Mouse (Mus musculus) kidney, embryonic 16.5 days (tissue): Measurements from ENCODE around the gene Kctd18. TPM values are rescaled to one million over a fixed set of nuclear protein-coding genes. Genes with fewer than 3 reads are reported as not detected.
A peak's percentile ranks its signal among the peaks of the same experiment; 100 is the strongest.

Experiments
- ATAC-seq: fragments of 200-750 bp; cut with Nextera tagmentation; 2 replicates; pipeline ENCODE4 v1.8.0; 2017; ENCODE audit warnings: moderate TSS enrichment; ENCODE audit not compliant: low FRiP score, low TSS enrichment
- H3K27ac ChIP-seq: fragments of 300-500 bp; sonication (generic); 2 replicates; pipeline ENCODE4 v1.5.1; 2014; ENCODE audit warnings: low read length
- H3K27me3 ChIP-seq: fragments of 300-500 bp; sonication (generic); 2 replicates; pipeline ENCODE4 v1.6.1; 2014; ENCODE audit warnings: low read length, control low read depth, mixed read lengths; ENCODE audit not compliant: insufficient read depth
- H3K36me3 ChIP-seq: fragments of 300-500 bp; sonication (generic); 2 replicates; pipeline ENCODE4 v1.6.1; 2014; ENCODE audit warnings: low read length, control low read depth, mixed read lengths; ENCODE audit not compliant: insufficient read depth
- H3K4me1 ChIP-seq: fragments of 300-500 bp; sonication (generic); 2 replicates; pipeline ENCODE4 v1.6.1; 2014; ENCODE audit warnings: low read length, control low read depth, mixed read lengths; ENCODE audit not compliant: insufficient read depth
- H3K4me2 ChIP-seq: fragments of 300-500 bp; sonication (generic); replicated peaks from 2 replicates; pipeline ENCODE4 v1.6.1; 2014; ENCODE audit warnings: low read depth, low read length
- H3K4me3 ChIP-seq: fragments of 300-500 bp; sonication (generic); 2 replicates; pipeline ENCODE4 v1.5.1; 2014; ENCODE audit warnings: mild to moderate bottlenecking, low read length
- H3K9ac ChIP-seq: fragments of 300-500 bp; sonication (generic); replicated peaks from 2 replicates; pipeline ENCODE4 v1.6.1; 2014; ENCODE audit warnings: low read length
- H3K9me3 ChIP-seq: fragments of 300-500 bp; sonication (generic); 2 replicates; pipeline ENCODE4 v1.6.1; 2016; ENCODE audit warnings: low read length, control low read depth
- WGBS: fragments of 180-500 bp; shearing (Covaris S2); extraction: QIAGEN DNeasy Blood & Tissue Kit; methylation state at CpG from one replicate; pipeline ENCODE4 v1.1.7; 2014; 5-methylcytosine and 5-hydroxymethylcytosine counted together
- polyA plus RNA-seq: library from polyadenylated mRNA; unstranded; fragments of >200 nt; fragmentation: Nextera tagmentation; extraction: Ambion mirVana; gene quantifications from 2 replicates; pipeline ENCODE4 v1.2.1, GENCODE M21; 2015

Gene Kctd18
- polyA plus RNA-seq = 17.1 and 18.7 TPM in 2 replicates

GRCm38 (mm10) chr1:58018856-58019255 lies at the start of gene Kctd18:
Gene Kctd18 (minus strand): TSS chr1:58018956.
- WGBS = 97% methylated on average over 7 of the region's 7 CpGs
- H3K36me3 ChIP-seq = peaks cover 38% of the 10 kb centered on the region
- no peak within 1 kb of the TSS for H3K4me2 ChIP-seq
- no peak for ATAC-seq
- no peak within 1 kb of the TSS for H3K9ac ChIP-seq
- no peaks in the 10 kb centered on the region for H3K4me1 ChIP-seq
- no peak within 1 kb of the TSS for H3K4me3 ChIP-seq
- no peak within 1 kb of the TSS for H3K27ac ChIP-seq
- no peaks in the 10 kb centered on the region for H3K27me3 ChIP-seq
- H3K9me3 ChIP-seq = no peaks in the 10 kb centered on the region

GRCm38 (mm10) chr1:58065606-58066005 lies 46.9 kb upstream of the Kctd18 start:
- Histone ChIP-seq H3K4me3 (no peak overlapping the region), H3K9me3 (no peaks in the 10 kb centered on the region), H3K27ac (no peak overlapping the region), H3K4me2 (no peak overlapping the region), H3K4me1 (no peaks in the 10 kb centered on the region), H3K27me3 (no peaks in the 10 kb centered on the region), H3K9ac (no peak overlapping the region), H3K36me3 (no peaks in the 10 kb centered on the region)
- ATAC-seq = no peak
- WGBS = 50% methylated on average over 3 of the region's 3 CpGs

- WGBS = 66% methylated on average over 5 of the region's 5 CpGs
- Histone ChIP-seq H3K4me2 (no peak overlapping the region), H3K27ac (no peak overlapping the region), H3K4me3 (no peak overlapping the region), H3K4me1 (no peaks in the 10 kb centered on the region), H3K27me3 (no peaks in the 10 kb centered on the region), H3K36me3 (no peaks in the 10 kb centered on the region), H3K9ac (no peak overlapping the region), H3K9me3 (no peaks in the 10 kb centered on the region)
- no peak for ATAC-seq
These were observed 46.4 kb upstream of the Kctd18 start for GRCm38 (mm10) chr1:58065151-58065550.

GRCm38 (mm10) chr1:58062131-58062530 lies 43.4 kb upstream of the Kctd18 start:
- H3K4me2 ChIP-seq = no peak overlapping the region
- H3K4me3 ChIP-seq = no peak overlapping the region
- H3K9ac ChIP-seq = no peak overlapping the region
- H3K27me3 ChIP-seq = no peaks in the 10 kb centered on the region
- H3K4me1 ChIP-seq = no peaks in the 10 kb centered on the region
- no peaks in the 10 kb centered on the region for H3K9me3 ChIP-seq
- no peaks in the 10 kb centered on the region for H3K36me3 ChIP-seq
- no peak overlapping the region for H3K27ac ChIP-seq
- ATAC-seq = no peak
- WGBS = 92% methylated on average over 7 of the region's 7 CpGs

GRCm38 (mm10) chr1:58058846-58059245 lies 40.1 kb upstream of the Kctd18 start:
- Histone ChIP-seq H3K36me3 (no peaks in the 10 kb centered on the region), H3K27me3 (no peaks in the 10 kb centered on the region), H3K4me2 (no peak overlapping the region), H3K4me3 (no peak overlapping the region), H3K9me3 (no peaks in the 10 kb centered on the region), H3K9ac (no peak overlapping the region), H3K27ac (no peak overlapping the region), H3K4me1 (0 out of 2 replicates have a peak, but pooled peaks cover 2% of the 10 kb centered on the region)
- 90% methylated on average over 4 of the region's 4 CpGs for WGBS
- no peak for ATAC-seq

GRCm38 (mm10) chr1:58056939-58057338 lies 38.2 kb upstream of the Kctd18 start:
- H3K4me2 ChIP-seq = no peak overlapping the region
- ATAC-seq = 0 out of 2 replicates have a peak, but pooled peaks have one; percentile 59

GRCm38 (mm10) chr1:58056074-58056807 lies 37.5 kb upstream of the Kctd18 start:
- no peak overlapping the region for H3K4me3 ChIP-seq
- H3K27me3 ChIP-seq = no peaks in the 10 kb centered on the region
- 0 out of 2 replicates have a peak, but pooled peaks cover 2% of the 10 kb centered on the region for H3K4me1 ChIP-seq
- H3K9me3 ChIP-seq = no peaks in the 10 kb centered on the region
- H3K9ac ChIP-seq = no peak overlapping the region
- no peaks in the 10 kb centered on the region for H3K36me3 ChIP-seq
- H3K4me2 ChIP-seq = no peak overlapping the region
- no peak for ATAC-seq
- H3K27ac ChIP-seq = no peak overlapping the region
- 76% methylated on average over 13 of the region's 13 CpGs for WGBS

More at GRCm38 (mm10) chr1:58056939-58057338, 38.2 kb upstream of the Kctd18 start:
- Histone ChIP-seq H3K4me3 (no peak overlapping the region), H3K27ac (0 out of 2 replicates have a peak overlapping the region, but pooled peaks have one; percentile 12), H3K9me3 (no peaks in the 10 kb centered on the region), H3K4me1 (0 out of 2 replicates have a peak, but pooled peaks cover 2% of the 10 kb centered on the region), H3K27me3 (no peaks in the 10 kb centered on the region), H3K9ac (no peak overlapping the region), H3K36me3 (no peaks in the 10 kb centered on the region)
- WGBS = 60% methylated on average over 11 of the region's 11 CpGs

- H3K4me2 ChIP-seq = no peak overlapping the region
- 92% methylated on average over 11 of the region's 11 CpGs for WGBS
- H3K27ac ChIP-seq = no peak overlapping the region
- H3K4me1 ChIP-seq = 0 out of 2 replicates have a peak, but pooled peaks cover 2% of the 10 kb centered on the region
- H3K9ac ChIP-seq = no peak overlapping the region
- no peak for ATAC-seq
- no peaks in the 10 kb centered on the region for H3K36me3 ChIP-seq
- H3K9me3 ChIP-seq = no peaks in the 10 kb centered on the region
- no peak overlapping the region for H3K4me3 ChIP-seq
- no peaks in the 10 kb centered on the region for H3K27me3 ChIP-seq
These were observed 36.8 kb upstream of the Kctd18 start for GRCm38 (mm10) chr1:58055598-58055997.

- Histone ChIP-seq H3K27me3 (no peaks in the 10 kb centered on the region), H3K27ac (no peak overlapping the region), H3K9me3 (no peaks in the 10 kb centered on the region), H3K9ac (no peak overlapping the region), H3K4me2 (no peak overlapping the region), H3K4me3 (no peak overlapping the region), H3K4me1 (no peaks in the 10 kb centered on the region), H3K36me3 (no peaks in the 10 kb centered on the region)
- WGBS = 90% methylated on average over 5 of the region's 5 CpGs
- no peak for ATAC-seq
These were observed 30.4 kb upstream of the Kctd18 start for GRCm38 (mm10) chr1:58049126-58049525.

- H3K27me3 ChIP-seq = no peaks in the 10 kb centered on the region
- no peak overlapping the region for H3K27ac ChIP-seq
- H3K4me3 ChIP-seq = no peak overlapping the region
- H3K36me3 ChIP-seq = no peaks in the 10 kb centered on the region
- H3K4me2 ChIP-seq = no peak overlapping the region
- WGBS = 59% methylated on average over 3 of the region's 3 CpGs
- no peak for ATAC-seq
- no peak overlapping the region for H3K9ac ChIP-seq
- H3K4me1 ChIP-seq = no peaks in the 10 kb centered on the region
- H3K9me3 ChIP-seq = no peaks in the 10 kb centered on the region
These were observed 28.1 kb upstream of the Kctd18 start for GRCm38 (mm10) chr1:58046721-58047290.
